Mouse (Mus musculus): ENCODE measurements around the gene Poll.

Gene Poll

GRCm38 (mm10) chr19:45584856-45585620 is 24.7 kb upstream of the Poll start:
- no peak for TF ChIP-seq GATA4 (IDR thresholded peaks at IDR 0.05; ENCODE audit: insufficient replicate concordance, low read length)

- TF ChIP-seq GATA4 (IDR thresholded peaks at IDR 0.05; ENCODE audit: insufficient replicate concordance, low read length): no peak
Measured at GRCm38 (mm10) chr19:45583136-45583535, 22.8 kb upstream of the Poll start.

- TF ChIP-seq GATA4 (IDR thresholded peaks at IDR 0.05; ENCODE audit: insufficient replicate concordance, low read length): no peak
Measured at GRCm38 (mm10) chr19:45582161-45582560, 21.8 kb upstream of the Poll start.

GRCm38 (mm10) chr19:45581257-45581656 is 20.9 kb upstream of the Poll start:
- TF ChIP-seq GATA4 (IDR thresholded peaks at IDR 0.05; ENCODE audit: insufficient replicate concordance, low read length): no peak

- no peak for TF ChIP-seq GATA4 (IDR thresholded peaks at IDR 0.05; ENCODE audit: insufficient replicate concordance, low read length)
Measured at GRCm38 (mm10) chr19:45580235-45580634, 19.9 kb upstream of the Poll start.

GRCm38 (mm10) chr19:45579416-45579815 is 19.1 kb upstream of the Poll start:
- TF ChIP-seq GATA4 (IDR thresholded peaks at IDR 0.05; ENCODE audit: insufficient replicate concordance, low read length): no peak

- no peak for TF ChIP-seq GATA4 (IDR thresholded peaks at IDR 0.05; ENCODE audit: insufficient replicate concordance, low read length)
Measured at GRCm38 (mm10) chr19:45578976-45579375, 18.6 kb upstream of the Poll start.

- TF ChIP-seq GATA4 (IDR thresholded peaks at IDR 0.05; ENCODE audit: insufficient replicate concordance, low read length): no peak
Measured at GRCm38 (mm10) chr19:45577141-45577750, 16.9 kb upstream of the Poll start.

- peak; percentile 34; the same call in 1 of the 2 replicates for TF ChIP-seq GATA4 (IDR thresholded peaks at IDR 0.05; ENCODE audit: insufficient replicate concordance, low read length)
Measured at GRCm38 (mm10) chr19:45575632-45576001, 15.3 kb upstream of the Poll start.

- no peak for TF ChIP-seq GATA4 (IDR thresholded peaks at IDR 0.05; ENCODE audit: insufficient replicate concordance, low read length)
Measured at GRCm38 (mm10) chr19:45574941-45575631, 14.8 kb upstream of the Poll start.

GRCm38 (mm10) chr19:45574339-45574898 is 14.1 kb upstream of the Poll start:
- no peak for TF ChIP-seq GATA4 (IDR thresholded peaks at IDR 0.05; ENCODE audit: insufficient replicate concordance, low read length)

- no peak for TF ChIP-seq GATA4 (IDR thresholded peaks at IDR 0.05; ENCODE audit: insufficient replicate concordance, low read length)
Measured at GRCm38 (mm10) chr19:45573861-45574267, 13.5 kb upstream of the Poll start.

- TF ChIP-seq GATA4 (IDR thresholded peaks at IDR 0.05; ENCODE audit: insufficient replicate concordance, low read length): no peak
Measured at GRCm38 (mm10) chr19:45573033-45573432, 12.7 kb upstream of the Poll start.

- no peak for TF ChIP-seq GATA4 (IDR thresholded peaks at IDR 0.05; ENCODE audit: insufficient replicate concordance, low read length)
Measured at GRCm38 (mm10) chr19:45567367-45567766, 7.0 kb upstream of the Poll start.

GRCm38 (mm10) chr19:45565925-45566715 is 5.8 kb upstream of the Poll start:
- no peak for TF ChIP-seq GATA4 (IDR thresholded peaks at IDR 0.05; ENCODE audit: insufficient replicate concordance, low read length)

Measured in liver, adult (tissue).